Mouse (Mus musculus) myocyte (in vitro differentiated cells): ENCODE data around the gene Fam166b. TPM values are rescaled to one million over a fixed set of nuclear protein-coding genes. Genes with fewer than 3 reads are reported as not detected.
A peak's percentile ranks its signal among the peaks of the same experiment; 100 is the strongest.

Experiments used
- H3K27me3 ChIP-seq: one replicate; pipeline ENCODE4 v1.6.1; 2011; ENCODE audit not compliant: control insufficient read depth, insufficient read depth, insufficient read length
- H3K36me3 ChIP-seq: one replicate; pipeline ENCODE4 v1.6.1; 2011; ENCODE audit not compliant: control insufficient read depth, insufficient read depth
- H3K4me2 ChIP-seq: one replicate; pipeline ENCODE4 v1.6.1; 2011; ENCODE audit warnings: low read depth, control low read depth
- H3K4me3 ChIP-seq: one replicate; pipeline ENCODE4 v1.5.1; 2011; ENCODE audit warnings: mild to moderate bottlenecking, control low read depth, moderate library complexity
- H3K79me2 ChIP-seq: one replicate; pipeline ENCODE4 v1.6.1; 2011; ENCODE audit not compliant: control insufficient read depth, insufficient read depth
- H3ac ChIP-seq: one replicate; pipeline ENCODE4 v1.6.1; 2011; ENCODE audit not compliant: control insufficient read depth, insufficient read length
- CEBPB ChIP-seq: IDR thresholded peaks from 2 replicates; pipeline ENCODE4 v1.6.1; 2011; ENCODE audit warnings: mild to moderate bottlenecking, moderate library complexity; ENCODE audit not compliant: poor library complexity, insufficient read depth, severe bottlenecking
- E2F4 ChIP-seq: IDR thresholded peaks from one replicate; pipeline ENCODE4 v1.6.1; 2011; ENCODE audit warnings: mild to moderate bottlenecking, control low read depth, moderate library complexity; ENCODE audit not compliant: insufficient read depth
- MAX ChIP-seq: IDR thresholded peaks from one replicate; pipeline ENCODE4 v1.6.1; 2011; ENCODE audit warnings: low read depth, mild to moderate bottlenecking, control low read depth
- MYOD1 ChIP-seq, 3 experiments: IDR thresholded peaks; one replicate each; pipeline ENCODE4 v1.6.1; 2011; ENCODE audit warnings: control low read depth in 2 of 3, low read depth in 2 of 3, mild to moderate bottlenecking in 2 of 3, moderate library complexity in 1 of 3; ENCODE audit not compliant: insufficient read length in 2 of 3, control insufficient read depth in 1 of 3
- MYOG ChIP-seq, 3 experiments: IDR thresholded peaks; one replicate each; pipeline ENCODE4 v1.6.1; 2011; ENCODE audit warnings: control low read depth in 2 of 3, low read depth in 2 of 3, mild to moderate bottlenecking in 2 of 3; ENCODE audit not compliant: insufficient read length in 2 of 3, control insufficient read depth in 1 of 3, insufficient read depth in 1 of 3
- POLR2A ChIP-seq: IDR thresholded peaks from one replicate; pipeline ENCODE4 v1.6.1; 2011; ENCODE audit warnings: low read depth, mild to moderate bottlenecking, control low read depth, moderate library complexity; ENCODE audit not compliant: insufficient read length
- POLR2AphosphoS2 ChIP-seq: IDR thresholded peaks from one replicate; pipeline ENCODE4 v1.6.1; 2011; ENCODE audit warnings: low read depth, control low read depth; ENCODE audit not compliant: insufficient read length
- REST ChIP-seq: IDR thresholded peaks from one replicate; pipeline ENCODE4 v1.6.1; 2011; ENCODE audit warnings: mild to moderate bottlenecking, control low read depth, moderate library complexity; ENCODE audit not compliant: insufficient read depth, insufficient read length
- SRF ChIP-seq: IDR thresholded peaks from one replicate; pipeline ENCODE4 v1.6.1; 2011; ENCODE audit warnings: low read depth; ENCODE audit not compliant: control insufficient read depth, insufficient read length
- TCF12 ChIP-seq: IDR thresholded peaks from one replicate; pipeline ENCODE4 v1.6.1; 2011; ENCODE audit warnings: mild to moderate bottlenecking, control low read depth; ENCODE audit not compliant: poor library complexity, insufficient read depth, severe bottlenecking
- TCF3 ChIP-seq: IDR thresholded peaks from one replicate; pipeline ENCODE4 v1.6.1; 2011; ENCODE audit warnings: low read depth, control low read depth; ENCODE audit not compliant: insufficient read length
- USF1 ChIP-seq: IDR thresholded peaks from one replicate; pipeline ENCODE4 v1.6.1; 2011; ENCODE audit warnings: low read depth, mild to moderate bottlenecking, control low read depth, moderate library complexity
- polyA plus RNA-seq: library from polyadenylated mRNA; unstranded; fragments of >200 nt; fragmentation: generic; extraction: Trizol; gene quantifications from one replicate; pipeline ENCODE4 v1.2.1, GENCODE M21; 2012; ENCODE audit warnings: missing spikeins

Gene Fam166b
- polyA plus RNA-seq, 1 experiment, result 0.04 TPM

DNA sequence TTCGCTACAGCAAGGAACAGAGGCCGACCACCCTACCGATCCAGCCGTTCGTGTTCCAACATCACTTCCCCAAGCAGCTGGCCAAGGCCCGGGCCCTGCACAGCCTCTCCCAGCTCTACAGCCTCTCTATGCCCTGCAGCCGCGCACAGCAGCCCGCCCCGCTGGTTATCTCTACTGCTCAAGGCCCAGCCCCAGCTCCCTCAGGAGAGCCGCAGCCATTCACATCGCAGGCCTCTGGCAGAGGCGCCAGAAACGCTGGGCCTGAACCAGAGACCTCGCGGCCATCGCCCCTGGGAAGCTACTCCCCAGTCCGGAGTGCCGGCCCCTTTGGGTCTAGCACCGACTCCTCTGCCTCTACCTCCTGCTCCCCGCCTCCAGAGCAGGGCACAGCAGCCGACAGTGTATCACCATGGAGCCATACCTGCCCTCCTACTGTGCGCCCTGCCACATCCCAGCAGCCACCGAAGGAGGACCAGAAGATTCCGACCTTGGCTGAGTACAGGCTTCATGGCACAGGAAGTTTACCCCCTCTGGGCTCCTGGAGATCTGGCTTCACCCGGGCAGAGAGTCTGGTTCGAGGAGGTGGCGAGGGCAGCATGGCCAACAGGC is 7.2 kb downstream of the Fam166b start:
- H3K27me3 ChIP-seq, result no peaks in the 10 kb centered on the region
- H3K4me3 ChIP-seq, result no peak overlapping the region
- H3K4me2 ChIP-seq, result no peak overlapping the region
- TF ChIP-seq TCF12 (no peak), MYOD1 (IDR thresholded peaks at IDR 0.05; ENCODE audit: control insufficient read depth in 1 of 3, insufficient read length in 2 of 3, low read depth in 2 of 3) (no peak), SRF (no peak), MAX (no peak)
- no peaks in the 10 kb centered on the region for H3K79me2 ChIP-seq
- no peaks in the 10 kb centered on the region for H3K36me3 ChIP-seq
- no peak overlapping the region for H3ac ChIP-seq

GRCm38 (mm10) chr4:43420305-43420704 is 8.6 kb downstream of the Fam166b start:
- Histone ChIP-seq H3K4me2 (peak overlapping the region; percentile 25), H3K36me3 (no peaks in the 10 kb centered on the region), H3ac (no peak overlapping the region), H3K79me2 (no peaks in the 10 kb centered on the region), H3K27me3 (no peaks in the 10 kb centered on the region), H3K4me3 (no peak overlapping the region)
- TF ChIP-seq CEBPB, result no peak
- no peak for TF ChIP-seq REST
- no peak for TF ChIP-seq TCF12
- TF ChIP-seq POLR2AphosphoS2, result no peak
- TF ChIP-seq USF1, result no peak
- no peak for TF ChIP-seq SRF
- no peak for TF ChIP-seq TCF3
- TF ChIP-seq MAX, result no peak
- no peak for TF ChIP-seq MYOG (IDR thresholded peaks at IDR 0.05; ENCODE audit: control insufficient read depth in 1 of 3, insufficient read depth in 1 of 3, insufficient read length in 2 of 3, low read depth in 2 of 3)
- no peak for TF ChIP-seq E2F4
- TF ChIP-seq MYOD1 (IDR thresholded peaks at IDR 0.05; ENCODE audit: control insufficient read depth in 1 of 3, insufficient read length in 2 of 3, low read depth in 2 of 3), result no peak
- no peak for TF ChIP-seq POLR2A

DNA sequence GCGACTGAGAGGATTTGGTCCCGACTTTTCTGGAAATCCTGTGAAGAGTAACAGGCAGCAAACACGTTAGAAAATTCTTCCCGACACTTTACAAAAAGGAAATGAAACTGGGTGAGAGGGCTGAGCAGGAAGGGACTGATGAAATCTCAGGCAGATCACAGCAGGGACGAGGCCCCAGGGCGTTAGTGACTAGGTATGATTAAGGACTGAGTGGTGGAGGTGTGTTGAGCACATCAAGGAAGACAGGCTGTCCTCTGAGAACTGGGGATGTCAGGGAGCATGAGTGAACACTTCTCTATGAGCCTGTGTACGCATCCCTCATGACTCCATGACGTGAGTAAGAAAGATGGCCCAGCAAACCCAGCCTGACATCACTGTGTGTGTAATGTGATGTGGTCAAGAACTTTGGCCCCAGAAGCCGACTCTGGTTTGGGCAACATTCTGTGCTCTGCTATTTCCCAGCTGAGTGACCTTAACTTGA is 9.1 kb downstream of the Fam166b start:
- peak overlapping the region; percentile 25 for H3K4me2 ChIP-seq
- no peak overlapping the region for H3ac ChIP-seq
- no peaks in the 10 kb centered on the region for H3K36me3 ChIP-seq
- no peak overlapping the region for H3K4me3 ChIP-seq
- H3K27me3 ChIP-seq, result no peaks in the 10 kb centered on the region
- TF ChIP-seq TCF12 (no peak), CEBPB (no peak), REST (no peak), TCF3 (no peak), MYOG (IDR thresholded peaks at IDR 0.05; ENCODE audit: control insufficient read depth in 1 of 3, insufficient read depth in 1 of 3, insufficient read length in 2 of 3, low read depth in 2 of 3) (no peak), USF1 (no peak), E2F4 (no peak), SRF (no peak), MAX (no peak), MYOD1 (IDR thresholded peaks at IDR 0.05; ENCODE audit: control insufficient read depth in 1 of 3, insufficient read length in 2 of 3, low read depth in 2 of 3) (no peak), POLR2A (no peak)
- H3K79me2 ChIP-seq, result no peaks in the 10 kb centered on the region

DNA sequence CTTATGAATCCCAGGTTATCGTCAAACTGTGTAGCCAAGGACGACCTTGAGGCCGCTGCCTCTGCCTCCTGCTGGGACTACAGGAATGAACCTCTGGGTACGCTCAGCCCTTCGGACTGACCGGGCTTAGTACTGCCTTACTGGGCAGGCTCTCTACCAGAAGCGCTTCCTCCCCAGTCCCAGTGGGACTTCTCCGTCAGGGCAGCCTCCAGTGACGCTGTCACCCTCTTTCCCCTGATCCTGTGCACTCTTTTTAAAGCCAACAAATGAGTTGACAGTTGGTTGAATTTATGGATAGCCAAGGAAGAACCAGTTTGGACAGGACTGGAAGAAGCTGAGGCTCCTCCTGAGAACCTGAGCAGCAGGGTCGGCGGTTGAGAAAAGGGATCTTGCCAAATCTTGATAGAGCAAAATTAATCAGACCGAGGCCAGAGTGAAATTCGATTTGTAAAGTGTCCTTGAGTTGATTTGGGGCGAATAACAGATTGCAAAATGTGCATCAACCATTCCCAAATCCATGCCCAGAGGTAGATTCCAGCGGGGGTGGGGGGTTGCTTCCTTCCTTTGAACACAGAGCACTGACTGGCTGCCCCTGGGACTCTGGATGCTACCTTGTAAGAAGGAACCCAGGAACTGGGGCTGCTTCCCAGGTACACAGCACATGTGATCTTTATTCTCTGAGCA is 9.8 kb downstream of the Fam166b start:
- TF ChIP-seq TCF12, result no peak
- TF ChIP-seq TCF3, result no peak
- TF ChIP-seq USF1, result no peak
- no peak for TF ChIP-seq POLR2AphosphoS2
- TF ChIP-seq MYOG (IDR thresholded peaks at IDR 0.05; ENCODE audit: control insufficient read depth in 1 of 3, insufficient read depth in 1 of 3, insufficient read length in 2 of 3, low read depth in 2 of 3), result no peak
- no peak for TF ChIP-seq REST
- TF ChIP-seq MYOD1 (IDR thresholded peaks at IDR 0.05; ENCODE audit: control insufficient read depth in 1 of 3, insufficient read length in 2 of 3, low read depth in 2 of 3), result no peak
- no peak for TF ChIP-seq E2F4
- TF ChIP-seq CEBPB, result no peak
- TF ChIP-seq POLR2A, result no peak
- no peak for TF ChIP-seq SRF
- TF ChIP-seq MAX, result no peak
- Histone ChIP-seq H3K79me2 (no peaks in the 10 kb centered on the region), H3K36me3 (no peaks in the 10 kb centered on the region), H3K4me2 (no peak overlapping the region), H3ac (no peak overlapping the region), H3K4me3 (no peak overlapping the region), H3K27me3 (no peaks in the 10 kb centered on the region)

DNA sequence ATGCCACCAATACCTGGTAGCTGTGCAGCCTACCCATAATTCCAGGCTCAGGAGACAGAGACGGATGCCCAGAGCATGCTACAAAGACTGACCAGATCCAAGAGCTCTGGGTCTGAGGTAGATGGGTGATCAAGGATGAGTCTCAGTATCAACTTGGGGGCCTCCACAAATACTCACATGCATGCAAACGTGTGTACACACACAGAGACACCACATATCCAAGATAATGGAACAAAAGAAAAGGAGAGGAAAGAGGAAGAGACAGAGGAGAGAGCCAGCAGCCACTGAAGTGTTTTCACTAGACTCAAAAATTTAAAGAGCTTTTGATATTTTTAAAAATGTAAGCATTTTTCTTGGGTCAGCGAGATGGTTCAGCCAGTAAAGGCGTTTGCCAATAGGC is 10.5 kb downstream of the Fam166b start:
- Histone ChIP-seq H3K4me3 (no peak overlapping the region), H3K27me3 (no peaks in the 10 kb centered on the region), H3ac (no peak overlapping the region), H3K79me2 (no peaks in the 10 kb centered on the region), H3K4me2 (no peak overlapping the region), H3K36me3 (no peaks in the 10 kb centered on the region)
- no peak for TF ChIP-seq POLR2AphosphoS2
- no peak for TF ChIP-seq POLR2A
- TF ChIP-seq MAX, result no peak
- TF ChIP-seq E2F4, result no peak
- no peak for TF ChIP-seq USF1
- no peak for TF ChIP-seq SRF
